Mouse (Mus musculus): ENCODE measurements around the gene Tmem130.

GRCm38 (mm10) chr5:144694161-144694560 is 67.5 kb downstream of the Tmem130 start:
- no peak for TF ChIP-seq MYOD1 (IDR thresholded peaks at IDR 0.05; ENCODE audit: control insufficient read depth in 1 of 3, insufficient read length in 2 of 3, low read depth in 2 of 3)
- TF ChIP-seq MAX (IDR thresholded peaks at IDR 0.05; ENCODE audit: low read depth): no peak
- no peak for TF ChIP-seq MYOG (IDR thresholded peaks at IDR 0.05; ENCODE audit: control insufficient read depth in 1 of 3, insufficient read depth in 1 of 3, insufficient read length in 2 of 3, low read depth in 2 of 3)
- no peak for TF ChIP-seq CEBPB (IDR thresholded peaks at IDR 0.05; ENCODE audit: insufficient read depth, poor library complexity, severe bottlenecking)
- TF ChIP-seq POLR2A (IDR thresholded peaks at IDR 0.05; ENCODE audit: insufficient read length, low read depth): no peak
- no peak for TF ChIP-seq E2F4 (IDR thresholded peaks at IDR 0.05; ENCODE audit: insufficient read depth)
- TF ChIP-seq USF1 (IDR thresholded peaks at IDR 0.05; ENCODE audit: low read depth): no peak
- no peak for TF ChIP-seq TCF3 (IDR thresholded peaks at IDR 0.05; ENCODE audit: insufficient read length, low read depth)
- TF ChIP-seq TCF12 (IDR thresholded peaks at IDR 0.05; ENCODE audit: insufficient read depth, poor library complexity, severe bottlenecking): no peak
- no peak for TF ChIP-seq POLR2AphosphoS2 (IDR thresholded peaks at IDR 0.05; ENCODE audit: insufficient read length, low read depth)
